Mouse (Mus musculus) MEL (cell line): ENCODE measurements at regions not wholly inside any gene's neighbourhood (a gene's known extent, or its start where the extent isn't known, plus 50 kb on each side); places are given as distances from the start of the nearest gene placed in this dataset.

Experiments
- DNase-seq: peaks from one replicate; pipeline ENCODE4 v3.0.0; 2011; ENCODE audit warnings: low read depth, low spot score
- H3K27ac ChIP-seq: 2 replicates; pipeline ENCODE4 v1.5.1; 2012; ENCODE audit warnings: low read depth, mild to moderate bottlenecking, control low read depth, low read length, moderate library complexity; ENCODE audit not compliant: control insufficient read depth
- H3K27me3 ChIP-seq, 2 experiments: fragments of 150-350 bp in 1 of 2; sonication (generic) in 1 of 2; 2 replicates each; pipeline ENCODE4 v1.6.1; 2012; ENCODE audit warnings: low read length in 2 of 2, mild to moderate bottlenecking in 2 of 2, improper control_type of control experiment in 1 of 2, moderate library complexity in 1 of 2; ENCODE audit not compliant: insufficient read depth in 2 of 2, control insufficient read depth in 1 of 2
- H3K36me3 ChIP-seq, 2 experiments: 2 replicates each; pipeline ENCODE4 v1.6.1; 2012 to 2014; ENCODE audit warnings: low read length in 2 of 2, improper control_type of control experiment in 1 of 2, inconsistent platforms in 1 of 2, mild to moderate bottlenecking in 1 of 2; ENCODE audit not compliant: insufficient read depth in 2 of 2, control insufficient read depth in 1 of 2
- H3K4me1 ChIP-seq, 2 experiments: fragments of 150-350 bp in 1 of 2; sonication (generic) in 1 of 2; 2 replicates each; pipeline ENCODE4 v1.6.1; 2012; ENCODE audit warnings: low read length in 2 of 2, improper control_type of control experiment in 1 of 2, mild to moderate bottlenecking in 1 of 2; ENCODE audit not compliant: insufficient read depth in 2 of 2, control insufficient read depth in 1 of 2
- H3K4me3 ChIP-seq, 2 experiments: fragments of 150-350 bp in 1 of 2; sonication (generic) in 1 of 2; 2 replicates each; pipeline ENCODE4 v1.5.1; 2012; ENCODE audit warnings: low read depth in 2 of 2, low read length in 2 of 2, mild to moderate bottlenecking in 2 of 2, moderate library complexity in 2 of 2, control low read depth in 1 of 2, improper control_type of control experiment in 1 of 2; ENCODE audit not compliant: control insufficient read depth in 1 of 2, insufficient read depth in 1 of 2
- H3K79me2 ChIP-seq: 2 replicates; pipeline ENCODE4 v1.6.1; 2012; ENCODE audit warnings: mild to moderate bottlenecking, low read length, moderate library complexity; ENCODE audit not compliant: control insufficient read depth, poor library complexity, insufficient read depth
- H3K9ac ChIP-seq: 2 replicates; pipeline ENCODE4 v1.6.1; 2012; ENCODE audit warnings: low read depth, mild to moderate bottlenecking, control low read depth, low read length, moderate library complexity; ENCODE audit not compliant: control insufficient read depth, poor library complexity, severe bottlenecking
- H3K9me3 ChIP-seq: fragments of 150-350 bp; sonication (generic); replicated peaks from 2 replicates; pipeline ENCODE4 v1.6.1; 2012; ENCODE audit warnings: mild to moderate bottlenecking, low read length, improper control_type of control experiment, moderate library complexity; ENCODE audit not compliant: insufficient read depth
- CHD1 ChIP-seq: IDR thresholded peaks from 2 replicates; pipeline ENCODE4 v1.6.1; 2012; ENCODE audit warnings: low read depth, mild to moderate bottlenecking, inconsistent platforms, low read length, improper control_type of control experiment
- CTCF ChIP-seq, 3 experiments: IDR thresholded peaks in 2 of 3; conservative IDR thresholded peaks in 1 of 3; 2 replicates each; pipeline ENCODE4 v1.5.1; 2011 to 2012; ENCODE audit warnings: low read length in 3 of 3, low read depth in 2 of 3, mild to moderate bottlenecking in 2 of 3, improper control_type of control experiment in 1 of 3, inconsistent platforms in 1 of 3, mixed read lengths in 1 of 3, moderate library complexity in 1 of 3; ENCODE audit not compliant: control insufficient read depth in 1 of 3, insufficient read depth in 1 of 3, poor library complexity in 1 of 3, severe bottlenecking in 1 of 3
- EP300 ChIP-seq, 2 experiments: IDR thresholded peaks; 2 replicates each; pipeline ENCODE4 v1.6.1; 2011; ENCODE audit warnings: improper control_type of control experiment in 2 of 2, low read length in 2 of 2, low read depth in 1 of 2, mild to moderate bottlenecking in 1 of 2
- KAT2A ChIP-seq: conservative IDR thresholded peaks from 2 replicates; pipeline ENCODE4 v1.6.1; 2012; ENCODE audit warnings: low read depth, low read length, improper control_type of control experiment, inconsistent platforms
- MAZ ChIP-seq: IDR thresholded peaks from 2 replicates; pipeline ENCODE4 v1.6.1; 2012; ENCODE audit warnings: low read depth, mild to moderate bottlenecking, inconsistent platforms, low read length, improper control_type of control experiment
- MEF2A ChIP-seq: IDR thresholded peaks from 2 replicates; pipeline ENCODE4 v1.6.1; 2014; ENCODE audit warnings: low read depth, mild to moderate bottlenecking, inconsistent platforms, low read length, improper control_type of control experiment; ENCODE audit not compliant: poor library complexity, insufficient replicate concordance, severe bottlenecking; ENCODE audit errors: extremely low read depth
- MYB ChIP-seq: IDR thresholded peaks from 2 replicates; pipeline ENCODE4 v1.6.1; 2011; ENCODE audit warnings: mild to moderate bottlenecking, low read depth, low read length, improper control_type of control experiment
- MYC ChIP-seq: IDR thresholded peaks from 2 replicates; pipeline ENCODE4 v1.6.1; 2011; ENCODE audit warnings: low read depth, mild to moderate bottlenecking, low read length, improper control_type of control experiment, moderate library complexity
- NELFE ChIP-seq: IDR thresholded peaks from 2 replicates; pipeline ENCODE4 v1.6.1; 2011; ENCODE audit warnings: low read depth, low read length, improper control_type of control experiment
- POLR2AphosphoS5 ChIP-seq: IDR thresholded peaks from 2 replicates; pipeline ENCODE4 v1.6.1; 2012; ENCODE audit warnings: low read depth, borderline replicate concordance, mild to moderate bottlenecking, inconsistent platforms, low read length, moderate library complexity, mixed read lengths
- RCOR1 ChIP-seq: IDR thresholded peaks from 2 replicates; pipeline ENCODE4 v1.6.1; 2012; ENCODE audit warnings: low read depth, mild to moderate bottlenecking, inconsistent platforms, low read length, improper control_type of control experiment
- SIN3A ChIP-seq: IDR thresholded peaks from 2 replicates; pipeline ENCODE4 v1.6.1; 2012; ENCODE audit warnings: low read length, improper control_type of control experiment, inconsistent platforms
- SMC3 ChIP-seq: IDR thresholded peaks from 2 replicates; pipeline ENCODE4 v1.6.1; 2011; ENCODE audit warnings: low read depth, low read length, improper control_type of control experiment
- TAL1 ChIP-seq: IDR thresholded peaks from 2 replicates; pipeline ENCODE4 v1.6.1; 2012; ENCODE audit warnings: mild to moderate bottlenecking, inconsistent platforms, low read length, moderate library complexity, mixed read lengths
- TBP ChIP-seq: IDR thresholded peaks from 2 replicates; pipeline ENCODE4 v1.8.0; 2011; ENCODE audit warnings: low read depth, low read length, improper control_type of control experiment
- TCF12 ChIP-seq: IDR thresholded peaks from 2 replicates; pipeline ENCODE4 v1.6.1; 2014; ENCODE audit warnings: low read depth, mild to moderate bottlenecking, inconsistent platforms, low read length, improper control_type of control experiment, moderate library complexity
- UBTF ChIP-seq: IDR thresholded peaks from 2 replicates; pipeline ENCODE4 v1.6.1; 2012; ENCODE audit warnings: low read depth, mild to moderate bottlenecking, inconsistent platforms, low read length, improper control_type of control experiment, moderate library complexity, borderline replicate concordance; ENCODE audit not compliant: insufficient read depth
- USF2 ChIP-seq, 2 experiments: IDR thresholded peaks; 2 replicates each; pipeline ENCODE4 v1.6.1; 2011 to 2012; ENCODE audit warnings: improper control_type of control experiment in 2 of 2, low read length in 2 of 2, borderline replicate concordance in 1 of 2, inconsistent platforms in 1 of 2, low read depth in 1 of 2, mild to moderate bottlenecking in 1 of 2; ENCODE audit not compliant: insufficient read depth in 1 of 2
- ZC3H11A ChIP-seq: IDR thresholded peaks from 2 replicates; pipeline ENCODE4 v1.6.1; 2012; ENCODE audit warnings: low read depth, mild to moderate bottlenecking, inconsistent platforms, low read length, improper control_type of control experiment
- ZNF384 ChIP-seq: IDR thresholded peaks from 2 replicates; pipeline ENCODE4 v1.6.1; 2012; ENCODE audit warnings: low read depth, mild to moderate bottlenecking, inconsistent platforms, low read length, improper control_type of control experiment

DNA sequence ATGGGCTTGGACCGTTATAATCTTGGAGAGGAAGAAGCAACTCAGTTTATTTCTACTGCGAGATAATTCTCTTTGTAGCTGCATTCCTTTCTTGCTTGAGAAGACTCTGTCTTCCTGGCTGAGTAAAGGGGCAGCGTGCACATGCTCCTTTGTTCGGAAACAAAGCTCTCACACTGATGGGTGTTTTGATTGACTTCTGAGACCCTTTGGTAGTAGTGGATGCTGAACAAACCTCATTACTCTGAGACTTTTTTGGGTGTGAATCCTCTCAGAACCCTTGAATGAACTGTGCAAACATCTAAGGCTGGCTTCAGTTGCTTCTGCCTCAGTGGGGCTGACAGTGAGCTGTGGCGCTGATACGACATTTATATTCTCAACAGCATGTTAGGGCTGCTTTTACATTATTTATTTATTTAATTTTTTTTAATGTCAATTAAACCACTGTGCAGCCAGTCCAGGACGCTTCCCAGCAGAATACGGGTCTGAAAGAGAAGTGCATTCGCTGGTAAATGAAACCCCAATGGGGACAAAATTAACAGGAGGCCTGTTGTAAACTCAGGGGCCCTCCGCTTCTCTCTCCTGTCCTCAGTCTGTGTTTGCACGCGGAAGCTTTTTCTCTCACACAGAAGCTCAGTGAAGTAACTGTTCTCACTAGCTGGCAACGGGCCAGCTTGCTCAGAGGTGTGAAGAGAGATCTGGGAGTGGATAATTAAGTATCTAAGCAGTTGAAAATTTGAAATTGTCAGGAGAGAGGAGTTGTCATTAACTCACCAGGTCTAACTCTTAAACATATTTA lies 380.1 kb upstream of the Slc30a5 start:
- no peak overlapping the region for H3K4me3 ChIP-seq
- TF ChIP-seq USF2 (IDR thresholded peaks at IDR 0.05; ENCODE audit: borderline replicate concordance in 1 of 2, insufficient read depth in 1 of 2, low read depth in 1 of 2, low read length in 2 of 2) (no peak), UBTF (no peak), MYB (no peak), SMC3 (no peak), TCF12 (no peak), MEF2A (no peak), RCOR1 (no peak), NELFE (no peak), ZNF384 (no peak), TBP (no peak), MAZ (no peak), SIN3A (no peak), CTCF (IDR thresholded peaks at IDR 0.05 in 2 of 3, conservative IDR thresholded peaks at IDR 0.05 in 1 of 3; ENCODE audit: control insufficient read depth in 1 of 3, insufficient read depth in 1 of 3, low read depth in 2 of 3, low read length in 3 of 3, poor library complexity in 1 of 3, severe bottlenecking in 1 of 3) (no peak), CHD1 (no peak), EP300 (IDR thresholded peaks at IDR 0.05; ENCODE audit: low read depth in 1 of 2, low read length in 2 of 2) (no peak), ZC3H11A (no peak), KAT2A (no peak), MYC (no peak), TAL1 (no peak)
- TF ChIP-seq, all 39 proteins: peak for 0
- H3K79me2 ChIP-seq: no peaks in the 10 kb centered on the region
- H3K4me1 ChIP-seq: no peaks in the 10 kb centered on the region
- H3K9me3 ChIP-seq: no peaks in the 10 kb centered on the region
- no peak overlapping the region for H3K9ac ChIP-seq
- H3K27me3 ChIP-seq: no peaks in the 10 kb centered on the region
- no peaks in the 10 kb centered on the region for H3K36me3 ChIP-seq
- peak; percentile 8 for DNase-seq
- H3K27ac ChIP-seq: no peak overlapping the region

DNA sequence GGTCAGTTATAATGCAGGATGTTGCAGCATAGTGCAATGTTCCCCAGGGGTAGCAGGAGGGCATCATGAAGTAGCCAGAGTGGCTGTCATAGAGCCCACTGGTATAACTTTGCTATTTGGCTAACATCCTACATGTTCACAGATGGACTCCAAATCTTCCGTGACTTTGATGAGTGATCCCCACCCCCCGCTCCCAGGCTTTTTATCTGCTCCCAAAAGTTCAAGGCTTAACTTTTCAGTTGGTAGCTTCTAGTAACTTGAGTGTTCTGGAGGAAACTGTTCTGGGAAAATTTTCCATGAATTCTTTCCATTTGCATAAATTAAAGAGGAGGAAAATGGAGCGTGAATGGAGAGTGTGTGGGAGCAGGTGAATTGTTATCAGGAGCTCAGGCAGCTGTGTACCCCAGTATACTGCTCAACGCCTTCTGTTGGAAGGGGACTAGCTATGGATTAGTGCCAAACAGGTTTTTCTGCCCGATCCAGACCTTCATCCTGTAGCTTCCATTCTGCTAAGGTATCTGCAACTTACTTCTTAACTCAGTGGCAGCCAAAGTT lies 379.2 kb upstream of the Slc30a5 start:
- TF ChIP-seq POLR2AphosphoS5: no peak
- Histone ChIP-seq H3K79me2 (no peaks in the 10 kb centered on the region), H3K9me3 (no peaks in the 10 kb centered on the region), H3K36me3 (no peaks in the 10 kb centered on the region), H3K27ac (no peak overlapping the region), H3K27me3 (no peaks in the 10 kb centered on the region), H3K4me3 (no peak overlapping the region), H3K4me1 (no peaks in the 10 kb centered on the region), H3K9ac (no peak overlapping the region)
- DNase-seq: no peak
